Mouse (Mus musculus) embryonic facial prominence, embryonic 12.5 days (tissue): ENCODE results near the gene Hoxc10. TPM values are rescaled to one million over a fixed set of nuclear protein-coding genes. Genes with fewer than 3 reads are reported as not detected.

Experiments used
- ATAC-seq: fragments of 200-750 bp; cut with Nextera tagmentation; 2 replicates; pipeline ENCODE4 v1.8.0; 2017; ENCODE audit not compliant: insufficient number of reproducible peaks, insufficient read depth, low FRiP score, low TSS enrichment
- H3K27ac ChIP-seq: fragments of 300-500 bp; sonication (generic); 2 replicates; pipeline ENCODE4 v1.5.1; 2016; ENCODE audit warnings: mild to moderate bottlenecking
- H3K27me3 ChIP-seq: fragments of 300-500 bp; sonication (generic); 2 replicates; pipeline ENCODE4 v1.6.1; 2016; ENCODE audit warnings: mild to moderate bottlenecking, moderate library complexity
- H3K36me3 ChIP-seq: fragments of 300-500 bp; sonication (generic); 2 replicates; pipeline ENCODE4 v1.6.1; 2016; ENCODE audit warnings: mild to moderate bottlenecking
- H3K4me1 ChIP-seq: fragments of 300-500 bp; sonication (generic); 2 replicates; pipeline ENCODE4 v1.6.1; 2016
- H3K4me2 ChIP-seq: fragments of 300-500 bp; sonication (generic); replicated peaks from 2 replicates; pipeline ENCODE4 v1.6.1; 2016; ENCODE audit warnings: mild to moderate bottlenecking, moderate library complexity
- H3K4me3 ChIP-seq: fragments of 300-500 bp; sonication (generic); 2 replicates; pipeline ENCODE4 v1.5.1; 2016; ENCODE audit warnings: mild to moderate bottlenecking
- H3K9ac ChIP-seq: fragments of 300-500 bp; sonication (generic); 2 replicates; pipeline ENCODE4 v1.6.1; 2016; ENCODE audit warnings: mild to moderate bottlenecking, moderate library complexity
- H3K9me3 ChIP-seq: fragments of 300-500 bp; sonication (generic); 2 replicates; pipeline ENCODE4 v1.6.1; 2016; ENCODE audit warnings: mild to moderate bottlenecking, moderate library complexity
- WGBS: fragments of 180-500 bp; shearing (Covaris S2); methylation state at CpG from one replicate; pipeline ENCODE4 v1.1.7; 2016; 5-methylcytosine and 5-hydroxymethylcytosine counted together
- polyA plus RNA-seq: library from polyadenylated mRNA; unstranded; fragments of >200 nt; fragmentation: Nextera tagmentation; extraction: Ambion mirVana; gene quantifications from 2 replicates; pipeline ENCODE4 v1.2.1, GENCODE M21; 2016

The Hoxc10 gene
- polyA plus RNA-seq, 1 experiment from 2014 or later: not detected

- no peak overlapping the region for H3K4me2 ChIP-seq
- no peak overlapping the region for H3K27ac ChIP-seq
- 2% methylated on average over 8 of the region's 8 CpGs for WGBS
- no peaks in the 10 kb centered on the region for H3K9me3 ChIP-seq
- H3K4me3 ChIP-seq: no peak overlapping the region
- no peak for ATAC-seq
- H3K9ac ChIP-seq: no peak overlapping the region
- no peaks in the 10 kb centered on the region for H3K36me3 ChIP-seq
- 0 out of 2 replicates have a peak, but pooled peaks cover 4% of the 10 kb centered on the region for H3K4me1 ChIP-seq
- H3K27me3 ChIP-seq: peaks cover 93% of the 10 kb centered on the region
Observed at GRCm38 (mm10) chr15:102963259-102963658, 3.3 kb upstream of the Hoxc10 start.

- Histone ChIP-seq H3K4me1 (0 out of 2 replicates have a peak, but pooled peaks cover 4% of the 10 kb centered on the region), H3K9ac (no peak overlapping the region), H3K27me3 (peaks cover 93% of the 10 kb centered on the region), H3K4me2 (no peak overlapping the region), H3K36me3 (no peaks in the 10 kb centered on the region), H3K27ac (no peak overlapping the region), H3K4me3 (no peak overlapping the region), H3K9me3 (no peaks in the 10 kb centered on the region)
- 2% methylated on average over 28 of the region's 28 CpGs for WGBS
- no peak for ATAC-seq
Observed at GRCm38 (mm10) chr15:102963671-102964640, 2.6 kb upstream of the Hoxc10 start.

GRCm38 (mm10) chr15:102965003-102965891, 1.3 kb upstream of the Hoxc10 start:
- H3K27me3 ChIP-seq: peaks cover 95% of the 10 kb centered on the region
- H3K4me3 ChIP-seq: no peak overlapping the region
- ATAC-seq: no peak
- H3K36me3 ChIP-seq: no peaks in the 10 kb centered on the region
- no peak overlapping the region for H3K9ac ChIP-seq
- 0 out of 2 replicates have a peak, but pooled peaks cover 4% of the 10 kb centered on the region for H3K4me1 ChIP-seq
- H3K9me3 ChIP-seq: no peaks in the 10 kb centered on the region
- H3K4me2 ChIP-seq: no peak overlapping the region
- 2% methylated on average over 26 of the region's 26 CpGs for WGBS
- no peak overlapping the region for H3K27ac ChIP-seq

- ATAC-seq: no peak
- Histone ChIP-seq H3K9ac (no peak overlapping the region), H3K36me3 (no peaks in the 10 kb centered on the region), H3K27me3 (peaks cover 95% of the 10 kb centered on the region), H3K4me3 (no peak overlapping the region), H3K27ac (no peak overlapping the region), H3K9me3 (no peaks in the 10 kb centered on the region), H3K4me2 (peak overlapping the region; percentile 21), H3K4me1 (0 out of 2 replicates have a peak, but pooled peaks cover 4% of the 10 kb centered on the region)
- 2% methylated on average over 29 of the region's 30 CpGs for WGBS
Observed at GRCm38 (mm10) chr15:102965892-102966775, 462 bp upstream of the Hoxc10 start.

- ATAC-seq: no peak; the same call in 1 of the 2 replicates
- Histone ChIP-seq H3K9me3 (no peaks in the 10 kb centered on the region), H3K4me1 (0 out of 2 replicates have a peak, but pooled peaks cover 4% of the 10 kb centered on the region), H3K27me3 (peaks cover 96% of the 10 kb centered on the region), H3K36me3 (no peaks in the 10 kb centered on the region), H3K4me3 (no peak within 1 kb of the TSS), H3K27ac (no peak within 1 kb of the TSS), H3K9ac (no peak within 1 kb of the TSS), H3K4me2 (peak within 1 kb of the TSS; percentile 21)
- WGBS: 1% methylated on average over 12 of the region's 12 CpGs
Observed at GRCm38 (mm10) chr15:102967312-102967510, 615 bp downstream of the Hoxc10 start, which contains the start of gene Hoxc5. Hoxc5 (plus strand) TSS chr15:102967443.

GRCm38 (mm10) chr15:102967511-102968397, 1.2 kb downstream of the Hoxc10 start:
- no peaks in the 10 kb centered on the region for H3K9me3 ChIP-seq
- no peak overlapping the region for H3K4me3 ChIP-seq
- H3K4me2 ChIP-seq: no peak overlapping the region
- H3K36me3 ChIP-seq: no peaks in the 10 kb centered on the region
- H3K4me1 ChIP-seq: 0 out of 2 replicates have a peak, but pooled peaks cover 4% of the 10 kb centered on the region
- no peak overlapping the region for H3K27ac ChIP-seq
- no peak overlapping the region for H3K9ac ChIP-seq
- 4% methylated on average over 34 of the region's 34 CpGs for WGBS
- H3K27me3 ChIP-seq: peaks cover 96% of the 10 kb centered on the region
- ATAC-seq: no peak

GRCm38 (mm10) chr15:102969296-102969695, 2.7 kb downstream of the Hoxc10 start:
- H3K9ac ChIP-seq: no peak overlapping the region
- no peak overlapping the region for H3K27ac ChIP-seq
- no peaks in the 10 kb centered on the region for H3K36me3 ChIP-seq
- peaks cover 97% of the 10 kb centered on the region for H3K27me3 ChIP-seq
- no peak overlapping the region for H3K4me2 ChIP-seq
- H3K4me1 ChIP-seq: 0 out of 2 replicates have a peak, but pooled peaks cover 4% of the 10 kb centered on the region
- no peak overlapping the region for H3K4me3 ChIP-seq
- ATAC-seq: no peak
- 37% methylated on average over 1 of the region's 1 CpGs for WGBS
- H3K9me3 ChIP-seq: no peaks in the 10 kb centered on the region

GRCm38 (mm10) chr15:102970740-102971139, 4.1 kb downstream of the Hoxc10 start:
- Histone ChIP-seq H3K27ac (no peak overlapping the region), H3K36me3 (no peaks in the 10 kb centered on the region), H3K4me2 (no peak overlapping the region), H3K9me3 (no peaks in the 10 kb centered on the region), H3K9ac (no peak overlapping the region), H3K4me3 (no peak overlapping the region), H3K27me3 (peaks cover 97% of the 10 kb centered on the region), H3K4me1 (0 out of 2 replicates have a peak, but pooled peaks cover 4% of the 10 kb centered on the region)
- WGBS: 1% methylated on average over 12 of the region's 12 CpGs
- ATAC-seq: no peak

- Histone ChIP-seq H3K9me3 (no peaks in the 10 kb centered on the region), H3K4me1 (no peaks in the 10 kb centered on the region), H3K27me3 (peaks cover 97% of the 10 kb centered on the region), H3K36me3 (no peaks in the 10 kb centered on the region), H3K27ac (no peak overlapping the region), H3K9ac (no peak overlapping the region), H3K4me2 (no peak overlapping the region), H3K4me3 (no peak overlapping the region)
- no peak for ATAC-seq
- WGBS: under 1% methylated on average over 21 of the region's 21 CpGs
Observed at GRCm38 (mm10) chr15:102972254-102972653, 5.7 kb downstream of the Hoxc10 start.

GRCm38 (mm10) chr15:102972753-102973152, 6.2 kb downstream of the Hoxc10 start:
- Histone ChIP-seq H3K4me2 (no peak overlapping the region), H3K4me1 (no peaks in the 10 kb centered on the region), H3K27ac (no peak overlapping the region), H3K9ac (no peak overlapping the region), H3K4me3 (no peak overlapping the region), H3K27me3 (peaks cover 97% of the 10 kb centered on the region), H3K9me3 (no peaks in the 10 kb centered on the region), H3K36me3 (no peaks in the 10 kb centered on the region)
- ATAC-seq: no peak
- WGBS: 3% methylated on average over 6 of the region's 6 CpGs
